Mouse (Mus musculus): ENCODE data around the gene Mpg. TPM values are rescaled to one million over a fixed set of nuclear protein-coding genes. Genes with fewer than 3 reads are reported as not detected.

Gene Mpg
- polyA plus RNA-seq, 1 experiment = 7.5 TPM

GRCm38 (mm10) chr11:32247068-32247467 lies 20.8 kb downstream of the Mpg start:
- peak; percentile 6; the same call in 1 of the 2 replicates for TF ChIP-seq CTCF (IDR thresholded peaks at IDR 0.05; ENCODE audit: extremely low read depth, insufficient read length, insufficient replicate concordance, low read depth, low read length)
- no peak for TF ChIP-seq POLR2A (IDR thresholded peaks at IDR 0.05; ENCODE audit: low read depth, low read length)
- Histone ChIP-seq H3K4me1 (ENCODE audit: control insufficient read depth, insufficient read depth, insufficient read length, low read length) (no peaks in the 10 kb centered on the region; the same call in 1 of the 2 replicates), H3K4me3 (ENCODE audit: low read depth, low read length) (no peak overlapping the region), H3K27me3 (ENCODE audit: control insufficient read depth, insufficient read depth, low read length) (no peaks in the 10 kb centered on the region), H3K36me3 (ENCODE audit: control insufficient read depth, insufficient read depth, low read length) (peaks cover 26% of the 10 kb centered on the region), H3K27ac (ENCODE audit: insufficient read depth, low read depth, low read length) (no peak overlapping the region)

DNA sequence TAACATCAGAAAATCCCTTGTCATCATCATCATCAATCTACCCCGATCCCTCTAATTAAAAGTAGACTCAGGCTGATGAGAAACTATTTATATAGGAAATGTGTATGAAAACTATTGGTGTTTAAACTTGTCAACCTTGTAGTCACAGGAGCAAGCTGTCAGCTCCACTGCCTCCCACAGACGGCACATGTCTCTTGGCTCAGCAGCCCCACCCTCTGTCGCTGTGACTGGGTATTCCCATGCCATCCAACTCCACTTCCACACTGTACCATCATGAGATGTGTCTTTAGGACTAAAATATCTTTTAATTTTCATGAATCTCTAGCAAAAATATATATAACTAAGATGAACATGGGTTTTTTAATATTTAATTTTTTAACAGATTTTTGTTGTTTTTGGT lies 22.0 kb downstream of the Mpg start:
- Histone ChIP-seq H3K36me3 (ENCODE audit: control insufficient read depth, insufficient read depth, low read length) (peaks cover 29% of the 10 kb centered on the region), H3K27ac (ENCODE audit: insufficient read depth, low read depth, low read length) (no peak overlapping the region), H3K4me1 (ENCODE audit: control insufficient read depth, insufficient read depth, insufficient read length, low read length) (no peaks in the 10 kb centered on the region; the same call in 1 of the 2 replicates), H3K27me3 (ENCODE audit: control insufficient read depth, insufficient read depth, low read length) (no peaks in the 10 kb centered on the region), H3K4me3 (ENCODE audit: low read depth, low read length) (no peak overlapping the region)
- TF ChIP-seq POLR2A (IDR thresholded peaks at IDR 0.05; ENCODE audit: low read depth, low read length) = no peak
- TF ChIP-seq CTCF (IDR thresholded peaks at IDR 0.05; ENCODE audit: extremely low read depth, insufficient read length, insufficient replicate concordance, low read depth, low read length) = no peak
- 88% methylated on average over 3 of the region's 3 CpGs for WGBS

- TF ChIP-seq CTCF (IDR thresholded peaks at IDR 0.05; ENCODE audit: extremely low read depth, insufficient read length, insufficient replicate concordance, low read depth, low read length) (no peak), POLR2A (IDR thresholded peaks at IDR 0.05; ENCODE audit: low read depth, low read length) (no peak)
These were observed 24.8 kb downstream of the Mpg start for GRCm38 (mm10) chr11:32250880-32251763.

GRCm38 (mm10) chr11:32253121-32253520 lies 26.8 kb downstream of the Mpg start:
- Histone ChIP-seq H3K27ac (ENCODE audit: insufficient read depth, low read depth, low read length) (no peak overlapping the region), H3K4me1 (ENCODE audit: control insufficient read depth, insufficient read depth, insufficient read length, low read length) (no peaks in the 10 kb centered on the region), H3K27me3 (ENCODE audit: control insufficient read depth, insufficient read depth, low read length) (no peaks in the 10 kb centered on the region), H3K36me3 (ENCODE audit: control insufficient read depth, insufficient read depth, low read length) (peaks cover 11% of the 10 kb centered on the region), H3K4me3 (ENCODE audit: low read depth, low read length) (no peak overlapping the region)
- no peak for TF ChIP-seq CTCF (IDR thresholded peaks at IDR 0.05; ENCODE audit: extremely low read depth, insufficient read length, insufficient replicate concordance, low read depth, low read length)
- 97% methylated on average over 1 of the region's 1 CpGs for WGBS

More at GRCm38 (mm10) chr11:32250880-32251763, 24.8 kb downstream of the Mpg start:
- no peak overlapping the region for H3K4me3 ChIP-seq (ENCODE audit: low read depth, low read length)
- 79% methylated on average over 8 of the region's 8 CpGs for WGBS
- no peaks in the 10 kb centered on the region for H3K27me3 ChIP-seq (ENCODE audit: control insufficient read depth, insufficient read depth, low read length)
- no peaks in the 10 kb centered on the region for H3K4me1 ChIP-seq (ENCODE audit: control insufficient read depth, insufficient read depth, insufficient read length, low read length)
- H3K27ac ChIP-seq (ENCODE audit: insufficient read depth, low read depth, low read length) = no peak overlapping the region
- H3K36me3 ChIP-seq (ENCODE audit: control insufficient read depth, insufficient read depth, low read length) = peaks cover 17% of the 10 kb centered on the region

DNA sequence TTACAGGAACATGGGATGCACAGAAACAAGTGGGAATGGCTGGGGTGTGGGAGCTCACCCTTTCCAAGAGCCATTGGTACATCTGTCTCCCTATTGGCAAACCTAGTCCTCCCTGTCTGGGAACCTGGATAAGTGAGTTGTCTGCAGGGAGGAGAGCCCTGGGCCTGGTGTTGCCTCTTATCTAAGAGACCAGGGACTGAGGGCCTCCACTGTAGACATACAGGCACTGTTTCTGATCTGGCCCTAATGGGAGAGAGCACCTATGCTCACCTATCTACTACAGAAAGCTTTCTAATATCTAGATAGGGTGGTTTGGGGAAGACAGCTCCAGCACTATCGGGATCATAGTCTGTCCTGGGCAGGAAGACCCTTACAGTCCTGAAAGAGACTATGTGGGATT lies 29.8 kb downstream of the Mpg start:
- Histone ChIP-seq H3K36me3 (ENCODE audit: control insufficient read depth, insufficient read depth, low read length) (peaks cover 13% of the 10 kb centered on the region; the same call in 1 of the 2 replicates), H3K27me3 (ENCODE audit: control insufficient read depth, insufficient read depth, low read length) (no peaks in the 10 kb centered on the region), H3K27ac (ENCODE audit: insufficient read depth, low read depth, low read length) (no peak overlapping the region), H3K4me1 (ENCODE audit: control insufficient read depth, insufficient read depth, insufficient read length, low read length) (no peaks in the 10 kb centered on the region), H3K4me3 (ENCODE audit: low read depth, low read length) (no peak overlapping the region)
- 98% methylated on average over 1 of the region's 1 CpGs for WGBS
- TF ChIP-seq POLR2A (IDR thresholded peaks at IDR 0.05; ENCODE audit: low read depth, low read length) = no peak
- TF ChIP-seq CTCF (IDR thresholded peaks at IDR 0.05; ENCODE audit: extremely low read depth, insufficient read length, insufficient replicate concordance, low read depth, low read length) = no peak

DNA sequence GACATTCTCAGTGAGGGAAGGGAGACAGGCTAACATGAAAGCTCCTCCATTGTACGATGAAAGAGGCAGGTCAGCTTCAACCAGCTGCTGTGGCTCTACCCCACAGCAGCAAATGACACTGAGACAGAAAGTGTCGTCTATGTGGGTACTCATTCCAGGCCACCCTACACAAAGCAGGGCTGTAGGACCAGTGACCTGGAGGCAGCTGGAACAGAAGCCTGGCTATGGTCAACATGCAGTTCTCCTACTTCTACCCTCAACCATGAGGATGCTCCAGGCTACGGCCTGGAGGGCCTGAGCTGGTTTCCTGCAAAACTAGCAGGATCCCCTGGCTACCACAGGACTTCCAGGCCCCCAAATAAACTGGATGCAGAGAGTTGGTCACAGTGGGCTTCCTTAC lies 30.3 kb downstream of the Mpg start:
- no peak overlapping the region for H3K4me3 ChIP-seq (ENCODE audit: low read depth, low read length)
- 92% methylated on average over 3 of the region's 3 CpGs for WGBS
- H3K27me3 ChIP-seq (ENCODE audit: control insufficient read depth, insufficient read depth, low read length) = no peaks in the 10 kb centered on the region
- no peak overlapping the region for H3K27ac ChIP-seq (ENCODE audit: insufficient read depth, low read depth, low read length)
- no peak for TF ChIP-seq CTCF (IDR thresholded peaks at IDR 0.05; ENCODE audit: extremely low read depth, insufficient read length, insufficient replicate concordance, low read depth, low read length)
- TF ChIP-seq POLR2A (IDR thresholded peaks at IDR 0.05; ENCODE audit: low read depth, low read length) = no peak
- H3K4me1 ChIP-seq (ENCODE audit: control insufficient read depth, insufficient read depth, insufficient read length, low read length) = no peaks in the 10 kb centered on the region
- peaks cover 13% of the 10 kb centered on the region; the same call in 1 of the 2 replicates for H3K36me3 ChIP-seq (ENCODE audit: control insufficient read depth, insufficient read depth, low read length)

- TF ChIP-seq CTCF (IDR thresholded peaks at IDR 0.05; ENCODE audit: extremely low read depth, insufficient read length, insufficient replicate concordance, low read depth, low read length) = no peak
- no peak for TF ChIP-seq POLR2A (IDR thresholded peaks at IDR 0.05; ENCODE audit: low read depth, low read length)
- Histone ChIP-seq H3K27me3 (ENCODE audit: control insufficient read depth, insufficient read depth, low read length) (no peaks in the 10 kb centered on the region), H3K36me3 (ENCODE audit: control insufficient read depth, insufficient read depth, low read length) (peaks cover 9% of the 10 kb centered on the region; the same call in 1 of the 2 replicates), H3K27ac (ENCODE audit: insufficient read depth, low read depth, low read length) (no peak overlapping the region), H3K4me3 (ENCODE audit: low read depth, low read length) (no peak overlapping the region), H3K4me1 (ENCODE audit: control insufficient read depth, insufficient read depth, insufficient read length, low read length) (0 out of 2 replicates have a peak, but pooled peaks cover under 1% of the 10 kb centered on the region)
- 85% methylated on average over 10 of the region's 10 CpGs for WGBS
These were observed 36.5 kb downstream of the Mpg start for GRCm38 (mm10) chr11:32262674-32263415.
